Mouse (Mus musculus): ENCODE measurements around the gene Plekhg4. TPM values are rescaled to one million over a fixed set of nuclear protein-coding genes. Genes with fewer than 3 reads are reported as not detected.

Plekhg4 gene
- total and polyA plus RNA-seq, 3 experiments, result 0.44 to 1.1 (median 0.54) TPM

GRCm38 (mm10) chr8:105374513-105374966 is 1.5 kb downstream of the Plekhg4 start:
- no peaks in the 10 kb centered on the region for H3K36me3 ChIP-seq (replicated peaks in 1 of 2; ENCODE audit: control insufficient read depth in 1 of 2, insufficient read depth in 1 of 2, low read length in 1 of 2)
- H3K27ac ChIP-seq (ENCODE audit: insufficient read depth, low read depth), result no peak overlapping the region
- H3K4me1 ChIP-seq (ENCODE audit: control insufficient read depth in 1 of 2, insufficient read depth in 2 of 2), result no peaks in the 10 kb centered on the region; a peak in 1 of 4 replicates
- dilution Hi-C loops (cut with MboI; ENCODE audit: extremely low pct_ligation_motif_present, extremely low pct_unique_long_range_greater_than_20kb, low sequenced_read_pairs), result no loop called here
- peak; percentile 30 for TF ChIP-seq SMC3 (IDR thresholded peaks at IDR 0.05; ENCODE audit: low read depth, low read length)
- TF ChIP-seq JUND (conservative IDR thresholded peaks at IDR 0.05; ENCODE audit: low read depth, low read length), result no peak
- peak in 1 of 2 experiments; percentile 87; a peak in 2 of 4 replicates for TF ChIP-seq CTCF (conservative IDR thresholded peaks at IDR 0.05 in 1 of 2, IDR thresholded peaks at IDR 0.05 in 1 of 2; ENCODE audit: low read depth in 2 of 2, low read length in 2 of 2)
- H3K9ac ChIP-seq (ENCODE audit: insufficient read depth, low read depth), result no peak overlapping the region
- H3K9me3 ChIP-seq (replicated peaks; ENCODE audit: low read length), result peaks cover 7% of the 10 kb centered on the region
- in situ Hi-C loops (cut with MboI; ENCODE audit: low pct_ligation_motif_present, low pct_unique_long_range_greater_than_20kb, low sequenced_read_pairs), result no loop called here
- H3K4me3 ChIP-seq (replicated peaks in 1 of 3; ENCODE audit: low read depth in 2 of 3, low read length in 2 of 3, poor library complexity in 1 of 3), result no peak overlapping the region
- H3K79me2 ChIP-seq (replicated peaks; ENCODE audit: control insufficient read depth, extremely low read depth, insufficient read depth, poor library complexity, severe bottlenecking), result no peaks in the 10 kb centered on the region
- DNase-seq (ENCODE audit: extremely low read depth), result no peak
- no peak overlapping the region for H3K4me2 ChIP-seq (ENCODE audit: insufficient read depth, low read depth, poor library complexity, severe bottlenecking)
- H3K27me3 ChIP-seq (replicated peaks), result no peaks in the 10 kb centered on the region

- in situ Hi-C loops (cut with MboI; ENCODE audit: low pct_ligation_motif_present, low pct_unique_long_range_greater_than_20kb, low sequenced_read_pairs), result no loop called here
- TF ChIP-seq MAZ (IDR thresholded peaks at IDR 0.05; ENCODE audit: low read depth, low read length) (no peak), CHD2 (IDR thresholded peaks at IDR 0.05; ENCODE audit: low read length) (no peak), NRF1 (IDR thresholded peaks at IDR 0.05; ENCODE audit: low read depth, low read length) (no peak), CHD1 (IDR thresholded peaks at IDR 0.05; ENCODE audit: low read depth, low read length) (no peak), JUN (IDR thresholded peaks at IDR 0.05; ENCODE audit: insufficient read depth, low read depth, low read length) (no peak), MXI1 (IDR thresholded peaks at IDR 0.05; ENCODE audit: low read depth, low read length) (no peak), USF2 (conservative IDR thresholded peaks at IDR 0.05; ENCODE audit: low read depth, low read length) (no peak), POLR2AphosphoS2 (IDR thresholded peaks at IDR 0.05; ENCODE audit: low read depth, low read length) (no peak), ZMIZ1 (IDR thresholded peaks at IDR 0.05; ENCODE audit: low read depth, low read length) (no peak), MEF2A (IDR thresholded peaks at IDR 0.05; ENCODE audit: borderline replicate concordance, low read depth, low read length) (no peak), ZNF384 (IDR thresholded peaks at IDR 0.05; ENCODE audit: low read depth, low read length) (no peak), PAX5 (IDR thresholded peaks at IDR 0.05; ENCODE audit: low read length) (no peak), ZC3H11A (IDR thresholded peaks at IDR 0.05; ENCODE audit: low read depth, low read length) (no peak), HCFC1 (IDR thresholded peaks at IDR 0.05; ENCODE audit: low read depth, low read length) (no peak), USF1 (IDR thresholded peaks at IDR 0.05; ENCODE audit: low read depth, low read length) (no peak), KAT2A (IDR thresholded peaks at IDR 0.05; ENCODE audit: insufficient replicate concordance, low read length) (no peak), MYC (IDR thresholded peaks at IDR 0.05; ENCODE audit: low read depth, low read length) (no peak), GABPA (IDR thresholded peaks at IDR 0.05; ENCODE audit: insufficient replicate concordance, low read depth, low read length) (no peak), NELFE (IDR thresholded peaks at IDR 0.05; ENCODE audit: low read depth, low read length) (no peak), RCOR1 (conservative IDR thresholded peaks at IDR 0.05; ENCODE audit: low read depth, low read length) (no peak)
- Histone ChIP-seq H3K27me3 (replicated peaks) (no peaks in the 10 kb centered on the region), H3K4me1 (ENCODE audit: control insufficient read depth in 1 of 2, insufficient read depth in 2 of 2) (no peaks in the 10 kb centered on the region; a peak in 1 of 4 replicates), H3K36me3 (replicated peaks in 1 of 2; ENCODE audit: control insufficient read depth in 1 of 2, insufficient read depth in 1 of 2, low read length in 1 of 2) (no peaks in the 10 kb centered on the region), H3K9me3 (replicated peaks; ENCODE audit: low read length) (peaks cover 7% of the 10 kb centered on the region), H3K4me3 (replicated peaks in 1 of 3; ENCODE audit: low read depth in 2 of 3, low read length in 2 of 3, poor library complexity in 1 of 3) (no peak overlapping the region), H3K4me2 (ENCODE audit: insufficient read depth, low read depth, poor library complexity, severe bottlenecking) (no peak overlapping the region), H3K79me2 (replicated peaks; ENCODE audit: control insufficient read depth, extremely low read depth, insufficient read depth, poor library complexity, severe bottlenecking) (no peaks in the 10 kb centered on the region), H3K9ac (ENCODE audit: insufficient read depth, low read depth) (no peak overlapping the region), H3K27ac (ENCODE audit: insufficient read depth, low read depth) (no peak overlapping the region)
- DNase-seq (ENCODE audit: extremely low read depth), result no peak
- dilution Hi-C loops (cut with MboI; ENCODE audit: extremely low pct_ligation_motif_present, extremely low pct_unique_long_range_greater_than_20kb, low sequenced_read_pairs), result no loop called here
These were observed 5.6 kb downstream of the Plekhg4 start for GRCm38 (mm10) chr8:105378673-105379072.

Data from CH12.LX (cell line).